Mouse (Mus musculus) kidney, postnatal 0 days (tissue): ENCODE data around the gene Kansl2. TPM values are rescaled to one million over a fixed set of nuclear protein-coding genes. Genes with fewer than 3 reads are reported as not detected.

Source experiments
- ATAC-seq: fragments of 200-750 bp; cut with Nextera tagmentation; replicated peaks from 2 replicates; pipeline ENCODE4 v1.8.0; 2017; ENCODE audit warnings: low read depth, moderate number of reproducible peaks, moderate TSS enrichment, moderate library complexity; ENCODE audit not compliant: low FRiP score
- DNase-seq: peaks from one replicate; pipeline ENCODE4 v3.0.0-alpha.2; 2016; ENCODE audit warnings: low spot score
- H3K27ac ChIP-seq: fragments of 300-500 bp; sonication (generic); 2 replicates; pipeline ENCODE4 v1.5.1; 2014; ENCODE audit warnings: mild to moderate bottlenecking
- H3K27me3 ChIP-seq: fragments of 300-500 bp; sonication (generic); 2 replicates; pipeline ENCODE4 v1.6.1; 2014; ENCODE audit warnings: low read length, mixed read lengths; ENCODE audit not compliant: insufficient read depth
- H3K36me3 ChIP-seq: fragments of 300-500 bp; sonication (generic); 2 replicates; pipeline ENCODE4 v1.6.1; 2014; ENCODE audit warnings: low read length, mixed read lengths; ENCODE audit not compliant: insufficient read depth
- H3K4me1 ChIP-seq: fragments of 300-500 bp; sonication (generic); replicated peaks from 2 replicates; pipeline ENCODE4 v1.6.1; 2014; ENCODE audit warnings: antibody characterized with exemption, low read length, mixed read lengths; ENCODE audit not compliant: insufficient read depth
- H3K4me2 ChIP-seq: fragments of 300-500 bp; sonication (generic); 2 replicates; pipeline ENCODE4 v1.6.1; 2014; ENCODE audit warnings: mild to moderate bottlenecking, low read length, moderate library complexity, mixed read lengths
- H3K4me3 ChIP-seq: fragments of 300-500 bp; sonication (generic); replicated peaks from 2 replicates; pipeline ENCODE4 v1.5.1; 2014; ENCODE audit warnings: low read depth, low read length
- H3K9ac ChIP-seq: fragments of 300-500 bp; sonication (generic); 2 replicates; pipeline ENCODE4 v1.6.1; 2014; ENCODE audit warnings: low read depth, low read length
- H3K9me3 ChIP-seq: fragments of 300-500 bp; sonication (generic); replicated peaks from 2 replicates; pipeline ENCODE4 v1.6.1; 2016; ENCODE audit warnings: low read length, inconsistent platforms, mixed read lengths
- CTCF ChIP-seq: IDR thresholded peaks from 2 replicates; pipeline ENCODE4 v1.5.1; 2016; ENCODE audit warnings: antibody characterized with exemption, low read depth, mild to moderate bottlenecking, moderate library complexity
- WGBS: fragments of 180-500 bp; shearing (Covaris S2); extraction: QIAGEN DNeasy Blood & Tissue Kit; methylation state at CpG from one replicate; pipeline ENCODE4 v1.1.7; 2014; 5-methylcytosine and 5-hydroxymethylcytosine counted together
- polyA plus RNA-seq: library from polyadenylated mRNA; unstranded; fragments of >200 nt; fragmentation: Nextera tagmentation; extraction: Ambion mirVana; gene quantifications from 2 replicates; pipeline ENCODE4 v1.2.1, GENCODE M21; 2015

Gene Kansl2
- polyA plus RNA-seq, 1 experiment from 2014 or later = 96.3 TPM

- H3K36me3 ChIP-seq = no peaks in the 10 kb centered on the region
- no peak within 1 kb of the TSS for H3K4me3 ChIP-seq
- no peak within 1 kb of the TSS for H3K27ac ChIP-seq
- no peak for DNase-seq
- H3K4me2 ChIP-seq = no peak within 1 kb of the TSS
- no peaks in the 10 kb centered on the region for H3K27me3 ChIP-seq
- no peak for TF ChIP-seq CTCF
- 82% methylated on average over 10 of the region's 10 CpGs for WGBS
- peaks cover 15% of the 10 kb centered on the region for H3K4me1 ChIP-seq
- H3K9me3 ChIP-seq = no peaks in the 10 kb centered on the region
- no peak within 1 kb of the TSS for H3K9ac ChIP-seq
- no peak for ATAC-seq
Measured at GRCm38 (mm10) chr15:98570873-98571538, 36.9 kb upstream of the Kansl2 start, which contains the start of the genes Ccnt1 and 4930415O20Rik. Gene Ccnt1 (minus strand): TSS chr15:98570923. Gene 4930415O20Rik (plus strand): TSS chr15:98571004.

DNA sequence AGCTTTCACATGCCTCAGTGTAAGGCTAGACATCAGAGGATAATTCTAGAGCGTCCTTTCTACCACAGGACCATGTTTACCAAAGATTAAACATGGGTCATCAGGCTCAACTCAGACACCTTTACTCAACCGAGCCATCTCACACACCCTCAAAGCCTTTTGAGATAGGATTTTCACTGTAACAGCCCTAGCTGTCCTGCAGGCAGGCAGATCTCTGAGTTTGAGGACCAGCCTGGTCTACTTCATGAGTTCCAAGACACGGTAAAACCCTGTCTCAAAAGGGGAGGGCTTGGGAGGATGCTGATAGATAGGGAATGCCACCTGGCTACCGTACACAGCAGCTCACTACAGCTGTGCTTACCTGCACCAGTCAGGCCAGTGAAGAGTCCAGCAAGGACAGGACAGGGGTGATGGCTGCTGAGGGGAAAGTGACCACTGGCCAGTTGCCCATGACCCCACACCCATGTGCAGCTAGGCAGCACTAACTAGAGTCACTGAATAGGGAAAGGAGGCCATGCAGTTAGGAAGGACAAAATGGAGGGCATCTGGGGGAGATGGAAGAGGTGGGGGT is 35.8 kb upstream of the Kansl2 start:
- H3K9ac ChIP-seq = no peak overlapping the region
- TF ChIP-seq CTCF = no peak
- H3K9me3 ChIP-seq = no peaks in the 10 kb centered on the region
- no peak overlapping the region for H3K4me2 ChIP-seq
- no peak overlapping the region for H3K27ac ChIP-seq
- 88% methylated on average over 4 of the region's 4 CpGs for WGBS
- H3K36me3 ChIP-seq = no peaks in the 10 kb centered on the region
- no peak for DNase-seq
- ATAC-seq = no peak
- H3K27me3 ChIP-seq = no peaks in the 10 kb centered on the region
- H3K4me3 ChIP-seq = no peak overlapping the region
- H3K4me1 ChIP-seq = peaks cover 26% of the 10 kb centered on the region

GRCm38 (mm10) chr15:98569216-98569615 is 35.2 kb upstream of the Kansl2 start:
- H3K36me3 ChIP-seq = no peaks in the 10 kb centered on the region
- no peak overlapping the region; the same call in 1 of the 2 replicates for H3K4me3 ChIP-seq
- DNase-seq (no peak), ATAC-seq (no peak)
- peaks cover 26% of the 10 kb centered on the region for H3K4me1 ChIP-seq
- H3K27me3 ChIP-seq = no peaks in the 10 kb centered on the region
- 59% methylated on average over 7 of the region's 7 CpGs for WGBS
- peak overlapping the region; percentile 98 for H3K27ac ChIP-seq
- H3K4me2 ChIP-seq = peak overlapping the region; percentile 72
- peak overlapping the region; percentile 90 for H3K9ac ChIP-seq
- H3K9me3 ChIP-seq = no peaks in the 10 kb centered on the region
- TF ChIP-seq CTCF = no peak

GRCm38 (mm10) chr15:98568256-98569033 is 34.4 kb upstream of the Kansl2 start:
- Histone ChIP-seq H3K36me3 (0 out of 2 replicates have a peak, but pooled peaks cover 3% of the 10 kb centered on the region), H3K27ac (peak overlapping the region; percentile 98), H3K9me3 (no peaks in the 10 kb centered on the region), H3K4me3 (peak overlapping the region; percentile 78), H3K9ac (peak overlapping the region; percentile 90), H3K4me1 (peaks cover 26% of the 10 kb centered on the region), H3K4me2 (peak overlapping the region; percentile 72), H3K27me3 (no peaks in the 10 kb centered on the region)
- 3% methylated on average over 22 of the region's 22 CpGs for WGBS
- ATAC-seq (no peak), DNase-seq (peak; percentile 46)
- TF ChIP-seq CTCF = no peak

DNA sequence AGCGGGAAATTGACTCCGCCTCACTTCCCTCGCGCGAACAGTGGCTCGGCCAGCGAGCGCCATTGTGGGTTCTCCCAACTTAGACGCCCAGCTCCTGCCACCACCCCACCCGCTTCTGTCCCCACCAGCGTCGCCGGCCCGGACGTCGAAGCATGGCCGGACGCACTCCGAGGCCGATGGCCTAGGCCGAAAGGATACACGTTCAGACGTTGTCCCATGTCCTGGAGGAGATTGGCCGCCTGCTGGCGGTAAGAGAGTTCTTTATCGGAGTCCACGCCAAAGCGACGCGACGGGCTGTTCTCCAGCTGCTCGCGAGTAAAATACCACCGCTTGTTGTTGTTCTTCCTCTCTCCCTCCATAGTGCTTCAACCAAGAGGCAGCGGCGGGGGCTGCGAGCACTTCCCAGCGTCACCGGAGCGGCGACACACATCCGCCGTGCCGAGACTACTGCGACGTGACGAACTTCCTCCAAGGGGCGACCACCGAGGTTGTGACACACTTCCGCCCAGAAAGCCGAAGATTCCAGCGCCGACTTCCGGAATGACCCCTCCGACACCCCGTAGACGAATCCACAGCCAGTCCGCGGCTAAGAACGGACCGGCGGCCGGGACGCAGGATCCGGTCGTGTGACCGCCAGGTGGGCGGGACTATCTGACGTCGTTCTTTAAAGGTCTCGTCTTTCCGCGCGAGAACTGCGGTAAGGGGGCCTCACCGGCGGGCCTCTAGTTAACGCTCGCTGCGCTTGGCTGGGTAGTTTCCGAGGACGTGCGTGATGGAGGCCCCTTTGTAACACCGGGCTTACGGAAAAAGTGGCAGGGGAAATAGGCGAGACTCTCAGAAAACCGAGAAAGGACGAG is 33.4 kb upstream of the Kansl2 start:
- DNase-seq (peak; percentile 99), ATAC-seq (peak; percentile 95)
- H3K4me1 ChIP-seq = peaks cover 26% of the 10 kb centered on the region
- H3K4me2 ChIP-seq = peak overlapping the region; percentile 74
- peak overlapping the region; percentile 98 for H3K27ac ChIP-seq
- H3K4me3 ChIP-seq = peak overlapping the region; percentile 78
- no peaks in the 10 kb centered on the region for H3K9me3 ChIP-seq
- under 1% methylated on average over 88 of the region's 88 CpGs for WGBS
- peak overlapping the region; percentile 90 for H3K9ac ChIP-seq
- TF ChIP-seq CTCF = peak; percentile 39
- 0 out of 2 replicates have a peak, but pooled peaks cover 5% of the 10 kb centered on the region for H3K36me3 ChIP-seq
- no peaks in the 10 kb centered on the region for H3K27me3 ChIP-seq
